Mouse (Mus musculus): ENCODE results near the gene Car10. TPM values are rescaled to one million over a fixed set of nuclear protein-coding genes. Genes with fewer than 3 reads are reported as not detected.

The Car10 gene
- 0.19 TPM in 1 of 3 replicates, not detected in the others for total RNA-seq (2017)

GRCm38 (mm10) chr11:93097941-93098828, at the start of gene Car10:
TSS of gene Car10 (plus strand) at chr11:93098028.
- ATAC-seq (replicated peaks; ENCODE audit: insufficient number of reproducible peaks, low FRiP score, low TSS enrichment, poor library complexity, severe bottlenecking) = no peak

GRCm38 (mm10) chr11:93065021-93065420, 32.8 kb upstream of the Car10 start:
- no peak for ATAC-seq (replicated peaks; ENCODE audit: insufficient number of reproducible peaks, low FRiP score, low TSS enrichment, poor library complexity, severe bottlenecking)

GRCm38 (mm10) chr11:93065656-93066181, 32.1 kb upstream of the Car10 start:
- ATAC-seq (replicated peaks; ENCODE audit: insufficient number of reproducible peaks, low FRiP score, low TSS enrichment, poor library complexity, severe bottlenecking) = no peak

- ATAC-seq (replicated peaks; ENCODE audit: insufficient number of reproducible peaks, low FRiP score, low TSS enrichment, poor library complexity, severe bottlenecking) = no peak
These were observed 2.2 kb upstream of the Car10 start for GRCm38 (mm10) chr11:93095588-93095987.

GRCm38 (mm10) chr11:93097001-93097400, 827 bp upstream of the Car10 start:
- ATAC-seq (replicated peaks; ENCODE audit: insufficient number of reproducible peaks, low FRiP score, low TSS enrichment, poor library complexity, severe bottlenecking) = no peak

GRCm38 (mm10) chr11:93097431-93097851, 387 bp upstream of the Car10 start:
- no peak for ATAC-seq (replicated peaks; ENCODE audit: insufficient number of reproducible peaks, low FRiP score, low TSS enrichment, poor library complexity, severe bottlenecking)

- ATAC-seq (replicated peaks; ENCODE audit: insufficient number of reproducible peaks, low FRiP score, low TSS enrichment, poor library complexity, severe bottlenecking) = no peak
These were observed 1.1 kb downstream of the Car10 start for GRCm38 (mm10) chr11:93098933-93099381.

GRCm38 (mm10) chr11:93099431-93100370, 1.9 kb downstream of the Car10 start:
- ATAC-seq (replicated peaks; ENCODE audit: insufficient number of reproducible peaks, low FRiP score, low TSS enrichment, poor library complexity, severe bottlenecking) = no peak

GRCm38 (mm10) chr11:93100606-93101005, 2.8 kb downstream of the Car10 start:
- no peak for ATAC-seq (replicated peaks; ENCODE audit: insufficient number of reproducible peaks, low FRiP score, low TSS enrichment, poor library complexity, severe bottlenecking)

GRCm38 (mm10) chr11:93101106-93101505, 3.3 kb downstream of the Car10 start:
- no peak for ATAC-seq (replicated peaks; ENCODE audit: insufficient number of reproducible peaks, low FRiP score, low TSS enrichment, poor library complexity, severe bottlenecking)

- ATAC-seq (replicated peaks; ENCODE audit: insufficient number of reproducible peaks, low FRiP score, low TSS enrichment, poor library complexity, severe bottlenecking) = no peak
These were observed 4.5 kb downstream of the Car10 start for GRCm38 (mm10) chr11:93102321-93102720.

- no peak for ATAC-seq (replicated peaks; ENCODE audit: insufficient number of reproducible peaks, low FRiP score, low TSS enrichment, poor library complexity, severe bottlenecking)
These were observed 5.4 kb downstream of the Car10 start for GRCm38 (mm10) chr11:93103101-93103815.

- no peak for ATAC-seq (replicated peaks; ENCODE audit: insufficient number of reproducible peaks, low FRiP score, low TSS enrichment, poor library complexity, severe bottlenecking)
These were observed 11.6 kb downstream of the Car10 start for GRCm38 (mm10) chr11:93109451-93109850.

- no peak for ATAC-seq (replicated peaks; ENCODE audit: insufficient number of reproducible peaks, low FRiP score, low TSS enrichment, poor library complexity, severe bottlenecking)
These were observed 23.1 kb downstream of the Car10 start for GRCm38 (mm10) chr11:93120766-93121415.

GRCm38 (mm10) chr11:93123691-93124090, 25.9 kb downstream of the Car10 start:
- no peak for ATAC-seq (replicated peaks; ENCODE audit: insufficient number of reproducible peaks, low FRiP score, low TSS enrichment, poor library complexity, severe bottlenecking)

GRCm38 (mm10) chr11:93126466-93126865, 28.6 kb downstream of the Car10 start:
- ATAC-seq (replicated peaks; ENCODE audit: insufficient number of reproducible peaks, low FRiP score, low TSS enrichment, poor library complexity, severe bottlenecking) = no peak

GRCm38 (mm10) chr11:93128481-93128880, 30.7 kb downstream of the Car10 start:
- ATAC-seq (replicated peaks; ENCODE audit: insufficient number of reproducible peaks, low FRiP score, low TSS enrichment, poor library complexity, severe bottlenecking) = no peak

- no peak for ATAC-seq (replicated peaks; ENCODE audit: insufficient number of reproducible peaks, low FRiP score, low TSS enrichment, poor library complexity, severe bottlenecking)
These were observed 40.0 kb downstream of the Car10 start for GRCm38 (mm10) chr11:93137841-93138240.

Data from monocyte, adult 5-6 weeks (primary cell).